Mouse (Mus musculus) heart, adult 2 months (tissue): Measurements from ENCODE around the gene Dio1.

Experiments
- CTCF ChIP-seq: fragments of 200-600 bp; IDR thresholded peaks from 2 replicates; pipeline ENCODE4 v1.8.1; 2022; ENCODE audit warnings: antibody characterized with exemption, mild to moderate bottlenecking, moderate library complexity
- EP300 ChIP-seq: fragments of 200-500 bp; IDR thresholded peaks from 2 replicates; pipeline ENCODE4 v1.6.1; 2011; ENCODE audit warnings: low read depth, low read length, control low read depth; ENCODE audit not compliant: insufficient read depth
- POLR2A ChIP-seq: fragments of 200-500 bp; IDR thresholded peaks from 2 replicates; pipeline ENCODE4 v1.6.1; 2011; ENCODE audit warnings: mild to moderate bottlenecking, low read depth, low read length, control low read depth; ENCODE audit not compliant: insufficient read depth

- no peak for TF ChIP-seq CTCF
- TF ChIP-seq POLR2A: no peak
- TF ChIP-seq EP300: no peak
Measured at GRCm38 (mm10) chr4:107286386-107286785, 20.6 kb downstream of the Dio1 start.
